Comparison of ENCODE assay signal across 27 mouse cellular contexts in the genomic region with DNA sequence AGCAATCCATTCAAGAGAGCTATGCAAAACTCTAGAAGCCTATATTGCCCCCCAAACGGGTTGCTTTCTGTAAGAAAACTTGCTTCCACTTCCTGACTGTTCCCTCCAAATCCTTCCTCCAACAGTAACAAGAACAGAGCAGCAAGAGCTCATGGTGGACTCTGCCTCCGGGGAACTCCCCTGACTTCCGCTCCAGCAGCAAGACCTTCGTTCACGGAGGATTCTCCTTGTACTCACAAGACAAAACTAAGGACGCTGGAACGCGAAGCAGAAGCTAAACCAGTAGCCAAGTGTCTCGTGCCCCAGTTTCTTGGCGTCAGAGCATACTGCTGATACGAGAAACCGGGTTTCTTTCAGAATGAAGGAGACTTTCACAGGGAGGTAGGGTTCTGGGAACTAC. TPM values are rescaled to one million over a fixed set of nuclear protein-coding genes. Genes with fewer than 3 reads are reported as not detected.
DNase-seq lines count a peak whose midpoint lies in the region; ATAC-seq and TF ChIP-seq lines count a peak whose summit lies in the region.
"Had no signal": no experiment of that assay in that cellular context is flagged by ENCODE, and none has a peak within 500 bp of the region (broad histone marks: within the 10 kb centered on the region; RNA-seq: fewer than 3 reads in every experiment).

No protein-coding gene starts in this region.

- H3K36me3 ChIP-seq in heart, embryonic 11.5 days (ENCODE audit: control insufficient read depth, insufficient read depth, low read length) = no peaks in the 10 kb centered on the region
- no peaks in the 10 kb centered on the region for H3K36me3 ChIP-seq in thymus, adult 2 months (ENCODE audit: control insufficient read depth, insufficient read depth, low read length)

- TF ChIP-seq POLR2A in thymus, adult 2 months (IDR thresholded peaks at IDR 0.05; ENCODE audit: control insufficient read depth, extremely low read depth, insufficient read depth, low read length, poor library complexity) = no peak

- no peaks in the 10 kb centered on the region for H3K27me3 ChIP-seq in heart, embryonic 11.5 days (ENCODE audit: control insufficient read depth, insufficient read depth, low read length)
- no peaks in the 10 kb centered on the region for H3K27me3 ChIP-seq in thymus, adult 2 months (ENCODE audit: control insufficient read depth, insufficient read depth, low read length)
- H3K27me3 ChIP-seq: megakaryocyte, embryonic 14.5 days; Patski had no signal

- no peak overlapping the region for H3K4me2 ChIP-seq in heart, embryonic 11.5 days

- no peak overlapping the region for H3K4me3 ChIP-seq in heart, embryonic 11.5 days (ENCODE audit: low read depth, low read length)
- peak overlapping the region; percentile 5; the same call in 1 of the 2 replicates for H3K4me3 ChIP-seq in thymus, adult 2 months (ENCODE audit: control insufficient read depth, insufficient read depth, low read length)
- H3K4me3 ChIP-seq: erythroblast, embryonic 14.5 days; heart, adult 2 months; megakaryocyte, embryonic 14.5 days had no signal

- WGBS in heart, embryonic 11.5 days (ENCODE audit: insufficient replicate concordance) = 65% methylated on average over 12 of the region's 12 CpGs
- WGBS in thymus, adult 2 months = 56% methylated on average over 12 of the region's 12 CpGs

- no peak for TF ChIP-seq CTCF in thymus, adult 2 months (IDR thresholded peaks at IDR 0.05; ENCODE audit: borderline replicate concordance, control insufficient read depth, extremely low read depth, insufficient read depth, low read length, poor library complexity)

- no peaks in the 10 kb centered on the region for H3K4me1 ChIP-seq in heart, embryonic 11.5 days (ENCODE audit: control insufficient read depth, insufficient read depth, low read length)
- H3K4me1 ChIP-seq in thymus, adult 2 months (replicated peaks; ENCODE audit: control insufficient read depth, insufficient read depth, low read length) = no peaks in the 10 kb centered on the region; the same call in 1 of the 2 replicates

- DNase-seq in heart, adult 8-10 months (ENCODE audit: low spot score) = peak; percentile 2
- no peak for DNase-seq in thymus, adult 2 months
- no peak for DNase-seq in thymus, postnatal 10 days (ENCODE audit: low spot score in 2 of 2)
- no peak for DNase-seq in adipocyte (ENCODE audit: low spot score)
- DNase-seq in layer of hippocampus, adult 9-11 months = no peak
- DNase-seq: cerebellum, adult 11-12 months; heart, adult 2 months; heart, postnatal 36 days; kidney, adult 9 months; left cerebral cortex, postnatal 4 days; lung, postnatal 10 days; thymus, postnatal 25 days had no signal

- H3K27ac ChIP-seq in heart, embryonic 11.5 days (ENCODE audit: low read depth, low read length) = no peak overlapping the region
- no peak overlapping the region for H3K27ac ChIP-seq in thymus, adult 2 months (ENCODE audit: control insufficient read depth, insufficient read depth, low read length)
- H3K27ac ChIP-seq: heart, adult 2 months; hindbrain, postnatal 0 days; liver, embryonic 14.5 days had no signal

- no peaks in the 10 kb centered on the region for H3K9me3 ChIP-seq in heart, embryonic 11.5 days (replicated peaks; ENCODE audit: control insufficient read depth, low read length)
- H3K9me3 ChIP-seq: megakaryocyte, embryonic 14.5 days had no signal

- H3K9ac ChIP-seq in heart, embryonic 11.5 days (ENCODE audit: low read depth, low read length) = no peak overlapping the region
- H3K9ac ChIP-seq: liver, embryonic 14.5 days had no signal

- no peak for ATAC-seq in heart, embryonic 11.5 days (replicated peaks; ENCODE audit: insufficient number of reproducible peaks, low FRiP score, low TSS enrichment)
- peak; percentile 45 for ATAC-seq in common myeloid progenitor, adult 5-6 weeks (replicated peaks; ENCODE audit: low read depth, poor library complexity, severe bottlenecking)
- ATAC-seq: forebrain, embryonic 16.5 days; hindbrain, postnatal 0 days; midbrain, embryonic 16.5 days; Patski had no signal

RNA-seq across cellular contexts. Expression of a gene that starts 50.7 kb away (rescaled TPM):
- total RNA-seq in heart, adult 8-10 months (2022) = not detected
- not detected in 2 replicates for polyA plus RNA-seq in heart, embryonic 11.5 days (2014; fragmentation: Nextera tagmentation; extraction: Ambion mirVana)
- not detected in 2 replicates for polyA plus RNA-seq in thymus, adult 2 months (2012; rRNA removed)
- total RNA-seq in common myeloid progenitor, adult 5-6 weeks (2017) = not detected in 2 replicates
- total RNA-seq: adrenal gland, adult 18-20 months; gastrocnemius, adult 8-10 months; heart, adult 2 months; heart, postnatal 36 days; hindbrain, postnatal 0 days; layer of hippocampus, postnatal 25 days; left cerebral cortex, postnatal 4 days had no signal
- polyA plus RNA-seq: embryonic facial prominence, embryonic 11.5 days; erythroblast, embryonic 14.5 days; forebrain, embryonic 16.5 days; hindbrain, postnatal 0 days; large intestine, adult 2 months; liver, embryonic 14.5 days; midbrain, embryonic 16.5 days; Patski; stomach, embryonic 14.5 days had no signal
